Mouse (Mus musculus): ENCODE data around the gene Mcl1.

GRCm38 (mm10) chr3:95651391-95652203 lies 7.0 kb upstream of the Mcl1 start:
- TF ChIP-seq CTCF (conservative IDR thresholded peaks at IDR 0.05; ENCODE audit: low read length) (no peak), NANOG (IDR thresholded peaks at IDR 0.05; ENCODE audit: borderline replicate concordance, low read length) (no peak), POU5F1 (IDR thresholded peaks at IDR 0.05; ENCODE audit: borderline replicate concordance, low read length) (no peak)

All from E14TG2a.4 (cell line).